Mouse (Mus musculus) stomach, postnatal 0 days (tissue): ENCODE data around the gene Mmgt2. TPM values are rescaled to one million over a fixed set of nuclear protein-coding genes. Genes with fewer than 3 reads are reported as not detected.

Experiments used
- ATAC-seq: fragments of 200-750 bp; cut with Nextera tagmentation; 2 replicates; pipeline ENCODE4 v1.8.0; 2017; ENCODE audit not compliant: low FRiP score, low TSS enrichment
- DNase-seq: peaks from one replicate; pipeline ENCODE4 v3.0.0-alpha.2; 2016; ENCODE audit warnings: low spot score
- H3K27ac ChIP-seq: fragments of 300-500 bp; sonication (generic); replicated peaks from 2 replicates; pipeline ENCODE4 v1.5.1; 2014; ENCODE audit warnings: mild to moderate bottlenecking, control low read depth
- H3K27me3 ChIP-seq: fragments of 300-500 bp; sonication (generic); 2 replicates; pipeline ENCODE4 v1.6.1; 2014; ENCODE audit warnings: low read length; ENCODE audit not compliant: control insufficient read depth, insufficient read depth
- H3K36me3 ChIP-seq: fragments of 300-500 bp; sonication (generic); 2 replicates; pipeline ENCODE4 v1.6.1; 2014; ENCODE audit warnings: low read length, mixed read lengths; ENCODE audit not compliant: control insufficient read depth, insufficient read depth
- H3K4me1 ChIP-seq: fragments of 300-500 bp; sonication (generic); replicated peaks from 2 replicates; pipeline ENCODE4 v1.6.1; 2014; ENCODE audit warnings: antibody characterized with exemption; ENCODE audit not compliant: control insufficient read depth, insufficient read depth
- H3K4me2 ChIP-seq: fragments of 300-500 bp; sonication (generic); replicated peaks from 2 replicates; pipeline ENCODE4 v1.6.1; 2014; ENCODE audit warnings: low read depth, mild to moderate bottlenecking, control low read depth, moderate library complexity
- H3K4me3 ChIP-seq: fragments of 300-500 bp; sonication (generic); 2 replicates; pipeline ENCODE4 v1.5.1; 2014; ENCODE audit warnings: low read depth, low read length, control low read depth
- H3K9ac ChIP-seq: fragments of 300-500 bp; sonication (generic); 2 replicates; pipeline ENCODE4 v1.6.1; 2014; ENCODE audit warnings: mild to moderate bottlenecking, low read length, control low read depth, mixed read lengths
- H3K9me3 ChIP-seq: fragments of 300-500 bp; sonication (generic); 2 replicates; pipeline ENCODE4 v1.6.1; 2016; ENCODE audit warnings: low read length; ENCODE audit not compliant: control insufficient read depth
- CTCF ChIP-seq: IDR thresholded peaks from 2 replicates; pipeline ENCODE4 v1.5.1; 2016; ENCODE audit warnings: antibody characterized with exemption, low read depth, mild to moderate bottlenecking, moderate library complexity
- EP300 ChIP-seq: optimal IDR thresholded peaks from 2 replicates; pipeline ENCODE3; 2016; ENCODE audit warnings: antibody characterized with exemption
- WGBS: fragments of 180-500 bp; shearing (Covaris S2); extraction: QIAGEN DNeasy Blood & Tissue Kit; methylation state at CpG from one replicate; pipeline ENCODE4 v1.1.7; 2014; 5-methylcytosine and 5-hydroxymethylcytosine counted together
- polyA plus RNA-seq: library from polyadenylated mRNA; unstranded; fragments of >200 nt; fragmentation: Nextera tagmentation; extraction: Ambion mirVana; gene quantifications from 2 replicates; pipeline ENCODE4 v1.2.1, GENCODE M21; 2015

The Mmgt2 gene
- polyA plus RNA-seq, 1 experiment from 2014 or later = 35.9 TPM

DNA sequence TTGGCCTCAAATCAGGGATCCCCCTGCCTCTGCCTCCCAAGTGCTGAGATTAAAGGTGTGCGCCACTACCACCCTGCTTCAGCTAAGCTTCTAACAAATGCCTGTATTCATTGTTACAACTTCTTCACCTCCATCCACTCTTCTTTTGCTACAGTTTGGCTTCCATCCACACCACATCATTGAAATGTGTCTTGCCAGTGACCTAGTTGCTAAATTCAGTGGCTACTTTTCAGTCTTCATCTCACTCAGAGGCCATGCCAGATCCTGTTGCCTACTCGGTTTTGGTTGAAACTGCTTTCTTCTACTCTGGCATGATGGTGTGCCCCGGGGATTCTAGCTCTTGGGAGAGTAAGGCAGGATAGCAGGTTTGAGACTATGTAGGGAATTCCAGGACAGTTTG lies 3.1 kb downstream of the Mmgt2 start:
- TF ChIP-seq CTCF (no peak), EP300 (no peak)
- no peak for ATAC-seq
- H3K27ac ChIP-seq = no peak overlapping the region
- H3K4me1 ChIP-seq = no peaks in the 10 kb centered on the region; the same call in 1 of the 2 replicates
- H3K9me3 ChIP-seq = no peaks in the 10 kb centered on the region
- WGBS = 89% methylated on average over 3 of the region's 3 CpGs
- no peak overlapping the region for H3K4me3 ChIP-seq
- no peaks in the 10 kb centered on the region for H3K27me3 ChIP-seq
- H3K4me2 ChIP-seq = no peak overlapping the region
- no peak overlapping the region for H3K9ac ChIP-seq
- DNase-seq = no peak
- H3K36me3 ChIP-seq = no peaks in the 10 kb centered on the region

- DNase-seq (no peak), ATAC-seq (no peak)
- Histone ChIP-seq H3K4me3 (no peak overlapping the region), H3K4me2 (no peak overlapping the region), H3K9me3 (no peaks in the 10 kb centered on the region), H3K4me1 (no peaks in the 10 kb centered on the region), H3K27ac (no peak overlapping the region), H3K9ac (no peak overlapping the region), H3K27me3 (no peaks in the 10 kb centered on the region), H3K36me3 (no peaks in the 10 kb centered on the region)
- TF ChIP-seq CTCF (no peak), EP300 (no peak)
- 83% methylated on average over 3 of the region's 3 CpGs for WGBS
These were observed 3.6 kb downstream of the Mmgt2 start for GRCm38 (mm10) chr11:62652080-62652479.

- WGBS = 62% methylated on average over 4 of the region's 4 CpGs
- TF ChIP-seq EP300 = no peak
- no peak for TF ChIP-seq CTCF
- ATAC-seq = no peak
These were observed 12.4 kb downstream of the Mmgt2 start for GRCm38 (mm10) chr11:62660885-62661284.

GRCm38 (mm10) chr11:62664250-62664649 lies 15.8 kb downstream of the Mmgt2 start:
- 83% methylated on average over 6 of the region's 6 CpGs for WGBS
- DNase-seq = no peak
- H3K27ac ChIP-seq = no peak overlapping the region
- no peaks in the 10 kb centered on the region for H3K27me3 ChIP-seq
- H3K4me1 ChIP-seq = no peaks in the 10 kb centered on the region
- no peaks in the 10 kb centered on the region; the same call in 1 of the 2 replicates for H3K36me3 ChIP-seq
- H3K9ac ChIP-seq = no peak overlapping the region
- TF ChIP-seq CTCF (no peak), EP300 (no peak)
- no peak for ATAC-seq
- H3K4me2 ChIP-seq = no peak overlapping the region
- H3K9me3 ChIP-seq = no peaks in the 10 kb centered on the region
- H3K4me3 ChIP-seq = no peak overlapping the region

More at GRCm38 (mm10) chr11:62660885-62661284, 12.4 kb downstream of the Mmgt2 start:
- no peak overlapping the region for H3K4me3 ChIP-seq
- DNase-seq = no peak
- no peaks in the 10 kb centered on the region; the same call in 1 of the 2 replicates for H3K36me3 ChIP-seq
- H3K9me3 ChIP-seq = no peaks in the 10 kb centered on the region
- H3K27ac ChIP-seq = no peak overlapping the region
- H3K27me3 ChIP-seq = no peaks in the 10 kb centered on the region
- H3K4me2 ChIP-seq = no peak overlapping the region
- H3K9ac ChIP-seq = no peak overlapping the region
- H3K4me1 ChIP-seq = no peaks in the 10 kb centered on the region

GRCm38 (mm10) chr11:62668986-62669385 lies 20.5 kb downstream of the Mmgt2 start:
- H3K9me3 ChIP-seq = no peaks in the 10 kb centered on the region
- TF ChIP-seq CTCF = no peak
- TF ChIP-seq EP300 = no peak
- DNase-seq (no peak), ATAC-seq (no peak)
- H3K4me3 ChIP-seq = no peak overlapping the region
- no peaks in the 10 kb centered on the region for H3K36me3 ChIP-seq
- H3K4me2 ChIP-seq = no peak overlapping the region
- no peaks in the 10 kb centered on the region for H3K27me3 ChIP-seq
- WGBS = 84% methylated on average over 5 of the region's 5 CpGs
- no peaks in the 10 kb centered on the region for H3K4me1 ChIP-seq
- H3K9ac ChIP-seq = no peak overlapping the region
- no peak overlapping the region for H3K27ac ChIP-seq

- Histone ChIP-seq H3K9ac (no peak overlapping the region), H3K9me3 (no peaks in the 10 kb centered on the region), H3K36me3 (no peaks in the 10 kb centered on the region), H3K4me3 (no peak overlapping the region), H3K4me2 (no peak overlapping the region), H3K27ac (no peak overlapping the region; the same call in 1 of the 2 replicates), H3K27me3 (no peaks in the 10 kb centered on the region), H3K4me1 (no peaks in the 10 kb centered on the region)
- ATAC-seq = no peak
- no peak for DNase-seq
- WGBS = 36% methylated on average over 12 of the region's 12 CpGs
- TF ChIP-seq EP300 (no peak), CTCF (no peak)
These were observed 21.0 kb downstream of the Mmgt2 start for GRCm38 (mm10) chr11:62669471-62669870.
